Mouse (Mus musculus): ENCODE data around the gene Hbb-bh1. TPM values are rescaled to one million over a fixed set of nuclear protein-coding genes. Genes with fewer than 3 reads are reported as not detected.

Gene Hbb-bh1
- 2.9 and 6.2 TPM in 2 replicates for polyA plus RNA-seq (2014; fragmentation: Nextera tagmentation; extraction: Ambion mirVana)

- Histone ChIP-seq H3K9me3 (ENCODE audit: control insufficient read depth, low read depth, low read length) (no peaks in the 10 kb centered on the region), H3K4me2 (replicated peaks; ENCODE audit: low read depth, low read length) (no peak within 1 kb of the TSS), H3K27me3 (ENCODE audit: control insufficient read depth, insufficient read depth, low read length) (no peaks in the 10 kb centered on the region), H3K9ac (replicated peaks; ENCODE audit: low read depth, low read length) (no peak within 1 kb of the TSS), H3K36me3 (ENCODE audit: control insufficient read depth, insufficient read depth, low read length) (no peaks in the 10 kb centered on the region), H3K27ac (ENCODE audit: low read length) (no peak within 1 kb of the TSS), H3K4me3 (ENCODE audit: low read depth, low read length) (no peak within 1 kb of the TSS), H3K4me1 (ENCODE audit: control insufficient read depth, insufficient read depth, low read length) (no peaks in the 10 kb centered on the region)
- 75% methylated on average over 2 of the region's 2 CpGs for WGBS
- no peak for ATAC-seq (ENCODE audit: insufficient number of reproducible peaks, insufficient read depth, low FRiP score, low read depth)
Observed at GRCm38 (mm10) chr7:103843034-103843433, at the start of gene Hbb-bh1. Gene Hbb-bh1, minus strand, starts transcription at chr7:103843164.

GRCm38 (mm10) chr7:103886152-103886551 is 43.2 kb upstream of the Hbb-bh1 start, which contains the start of gene Olfr66:
Gene Olfr66, minus strand, starts transcription at chr7:103886252.
- H3K4me2 ChIP-seq (replicated peaks; ENCODE audit: low read depth, low read length) = no peak within 1 kb of the TSS
- ATAC-seq (ENCODE audit: insufficient number of reproducible peaks, insufficient read depth, low FRiP score, low read depth) = no peak
- H3K27me3 ChIP-seq (ENCODE audit: control insufficient read depth, insufficient read depth, low read length) = no peaks in the 10 kb centered on the region
- H3K9ac ChIP-seq (replicated peaks; ENCODE audit: low read depth, low read length) = no peak within 1 kb of the TSS
- H3K27ac ChIP-seq (ENCODE audit: low read length) = no peak within 1 kb of the TSS
- no peaks in the 10 kb centered on the region for H3K4me1 ChIP-seq (ENCODE audit: control insufficient read depth, insufficient read depth, low read length)
- no peaks in the 10 kb centered on the region for H3K9me3 ChIP-seq (ENCODE audit: control insufficient read depth, low read depth, low read length)
- H3K36me3 ChIP-seq (ENCODE audit: control insufficient read depth, insufficient read depth, low read length) = no peaks in the 10 kb centered on the region
- H3K4me3 ChIP-seq (ENCODE audit: low read depth, low read length) = no peak within 1 kb of the TSS

- Histone ChIP-seq H3K4me1 (ENCODE audit: control insufficient read depth, insufficient read depth, low read length) (no peaks in the 10 kb centered on the region), H3K4me3 (ENCODE audit: low read depth, low read length) (no peak overlapping the region), H3K4me2 (replicated peaks; ENCODE audit: low read depth, low read length) (no peak overlapping the region), H3K9me3 (ENCODE audit: control insufficient read depth, low read depth, low read length) (no peaks in the 10 kb centered on the region), H3K36me3 (ENCODE audit: control insufficient read depth, insufficient read depth, low read length) (no peaks in the 10 kb centered on the region), H3K27ac (ENCODE audit: low read length) (no peak overlapping the region), H3K27me3 (ENCODE audit: control insufficient read depth, insufficient read depth, low read length) (no peaks in the 10 kb centered on the region), H3K9ac (replicated peaks; ENCODE audit: low read depth, low read length) (no peak overlapping the region)
- WGBS = 76% methylated on average over 2 of the region's 2 CpGs
- no peak for ATAC-seq (ENCODE audit: insufficient number of reproducible peaks, insufficient read depth, low FRiP score, low read depth)
Observed at GRCm38 (mm10) chr7:103877093-103877492, 34.1 kb upstream of the Hbb-bh1 start.

- ATAC-seq (ENCODE audit: insufficient number of reproducible peaks, insufficient read depth, low FRiP score, low read depth) = no peak
- no peak overlapping the region for H3K27ac ChIP-seq (ENCODE audit: low read length)
Observed at GRCm38 (mm10) chr7:103874451-103874850, 31.5 kb upstream of the Hbb-bh1 start.

GRCm38 (mm10) chr7:103873064-103873463 is 30.1 kb upstream of the Hbb-bh1 start:
- no peak overlapping the region for H3K27ac ChIP-seq (ENCODE audit: low read length)
- no peak for ATAC-seq (ENCODE audit: insufficient number of reproducible peaks, insufficient read depth, low FRiP score, low read depth)
- no peaks in the 10 kb centered on the region for H3K9me3 ChIP-seq (ENCODE audit: control insufficient read depth, low read depth, low read length)
- no peaks in the 10 kb centered on the region for H3K36me3 ChIP-seq (ENCODE audit: control insufficient read depth, insufficient read depth, low read length)
- no peak overlapping the region for H3K9ac ChIP-seq (replicated peaks; ENCODE audit: low read depth, low read length)
- H3K4me2 ChIP-seq (replicated peaks; ENCODE audit: low read depth, low read length) = no peak overlapping the region
- no peak overlapping the region for H3K4me3 ChIP-seq (ENCODE audit: low read depth, low read length)
- H3K27me3 ChIP-seq (ENCODE audit: control insufficient read depth, insufficient read depth, low read length) = no peaks in the 10 kb centered on the region
- no peaks in the 10 kb centered on the region for H3K4me1 ChIP-seq (ENCODE audit: control insufficient read depth, insufficient read depth, low read length)
- 6% methylated on average over 1 of the region's 1 CpGs for WGBS

More at GRCm38 (mm10) chr7:103874451-103874850, 31.5 kb upstream of the Hbb-bh1 start:
- Histone ChIP-seq H3K4me2 (replicated peaks; ENCODE audit: low read depth, low read length) (no peak overlapping the region), H3K9me3 (ENCODE audit: control insufficient read depth, low read depth, low read length) (no peaks in the 10 kb centered on the region), H3K36me3 (ENCODE audit: control insufficient read depth, insufficient read depth, low read length) (no peaks in the 10 kb centered on the region), H3K27me3 (ENCODE audit: control insufficient read depth, insufficient read depth, low read length) (no peaks in the 10 kb centered on the region), H3K9ac (replicated peaks; ENCODE audit: low read depth, low read length) (no peak overlapping the region), H3K4me1 (ENCODE audit: control insufficient read depth, insufficient read depth, low read length) (no peaks in the 10 kb centered on the region), H3K4me3 (ENCODE audit: low read depth, low read length) (no peak overlapping the region)
- 38% methylated on average over 5 of the region's 5 CpGs for WGBS

GRCm38 (mm10) chr7:103870667-103871066 is 27.7 kb upstream of the Hbb-bh1 start:
- Histone ChIP-seq H3K9ac (replicated peaks; ENCODE audit: low read depth, low read length) (no peak overlapping the region), H3K4me1 (ENCODE audit: control insufficient read depth, insufficient read depth, low read length) (no peaks in the 10 kb centered on the region), H3K27ac (ENCODE audit: low read length) (no peak overlapping the region), H3K4me2 (replicated peaks; ENCODE audit: low read depth, low read length) (no peak overlapping the region), H3K9me3 (ENCODE audit: control insufficient read depth, low read depth, low read length) (no peaks in the 10 kb centered on the region), H3K27me3 (ENCODE audit: control insufficient read depth, insufficient read depth, low read length) (no peaks in the 10 kb centered on the region), H3K36me3 (ENCODE audit: control insufficient read depth, insufficient read depth, low read length) (no peaks in the 10 kb centered on the region), H3K4me3 (ENCODE audit: low read depth, low read length) (no peak overlapping the region)
- peak; percentile 67; the same call in 1 of the 2 replicates for ATAC-seq (ENCODE audit: insufficient number of reproducible peaks, insufficient read depth, low FRiP score, low read depth)

GRCm38 (mm10) chr7:103865716-103866115 is 22.8 kb upstream of the Hbb-bh1 start:
- ATAC-seq (ENCODE audit: insufficient number of reproducible peaks, insufficient read depth, low FRiP score, low read depth) = peak; percentile 85; the same call in 1 of the 2 replicates
- Histone ChIP-seq H3K36me3 (ENCODE audit: control insufficient read depth, insufficient read depth, low read length) (no peaks in the 10 kb centered on the region), H3K4me3 (ENCODE audit: low read depth, low read length) (no peak overlapping the region), H3K27ac (ENCODE audit: low read length) (no peak overlapping the region), H3K27me3 (ENCODE audit: control insufficient read depth, insufficient read depth, low read length) (no peaks in the 10 kb centered on the region), H3K9me3 (ENCODE audit: control insufficient read depth, low read depth, low read length) (no peaks in the 10 kb centered on the region), H3K4me1 (ENCODE audit: control insufficient read depth, insufficient read depth, low read length) (no peaks in the 10 kb centered on the region), H3K4me2 (replicated peaks; ENCODE audit: low read depth, low read length) (no peak overlapping the region), H3K9ac (replicated peaks; ENCODE audit: low read depth, low read length) (no peak overlapping the region)

- no peaks in the 10 kb centered on the region for H3K36me3 ChIP-seq (ENCODE audit: control insufficient read depth, insufficient read depth, low read length)
- no peak overlapping the region for H3K4me3 ChIP-seq (ENCODE audit: low read depth, low read length)
- no peaks in the 10 kb centered on the region for H3K4me1 ChIP-seq (ENCODE audit: control insufficient read depth, insufficient read depth, low read length)
- ATAC-seq (ENCODE audit: insufficient number of reproducible peaks, insufficient read depth, low FRiP score, low read depth) = no peak
- H3K27me3 ChIP-seq (ENCODE audit: control insufficient read depth, insufficient read depth, low read length) = no peaks in the 10 kb centered on the region
- H3K9me3 ChIP-seq (ENCODE audit: control insufficient read depth, low read depth, low read length) = no peaks in the 10 kb centered on the region
- H3K4me2 ChIP-seq (replicated peaks; ENCODE audit: low read depth, low read length) = no peak overlapping the region
- WGBS = 79% methylated on average over 3 of the region's 3 CpGs
- H3K9ac ChIP-seq (replicated peaks; ENCODE audit: low read depth, low read length) = no peak overlapping the region
- H3K27ac ChIP-seq (ENCODE audit: low read length) = no peak overlapping the region
Observed at GRCm38 (mm10) chr7:103861531-103861930, 18.6 kb upstream of the Hbb-bh1 start.

- no peaks in the 10 kb centered on the region for H3K9me3 ChIP-seq (ENCODE audit: control insufficient read depth, low read depth, low read length)
- peak; percentile 88; the same call in 1 of the 2 replicates for ATAC-seq (ENCODE audit: insufficient number of reproducible peaks, insufficient read depth, low FRiP score, low read depth)
- H3K27ac ChIP-seq (ENCODE audit: low read length) = no peak overlapping the region
- H3K4me1 ChIP-seq (ENCODE audit: control insufficient read depth, insufficient read depth, low read length) = no peaks in the 10 kb centered on the region
- 48% methylated on average over 1 of the region's 1 CpGs for WGBS
- no peaks in the 10 kb centered on the region for H3K27me3 ChIP-seq (ENCODE audit: control insufficient read depth, insufficient read depth, low read length)
- H3K9ac ChIP-seq (replicated peaks; ENCODE audit: low read depth, low read length) = no peak overlapping the region
- H3K36me3 ChIP-seq (ENCODE audit: control insufficient read depth, insufficient read depth, low read length) = no peaks in the 10 kb centered on the region
- H3K4me2 ChIP-seq (replicated peaks; ENCODE audit: low read depth, low read length) = no peak overlapping the region
- no peak overlapping the region for H3K4me3 ChIP-seq (ENCODE audit: low read depth, low read length)
Observed at GRCm38 (mm10) chr7:103860855-103861254, 17.9 kb upstream of the Hbb-bh1 start.
